Mouse (Mus musculus): ENCODE measurements around the gene Jpt2. TPM values are rescaled to one million over a fixed set of nuclear protein-coding genes. Genes with fewer than 3 reads are reported as not detected.

The Jpt2 gene
- total and polyA plus RNA-seq, 2 experiments, result 12.2 to 29.0 TPM

- no peak overlapping the region for H3K27ac ChIP-seq (replicated peaks; ENCODE audit: insufficient read depth, low read depth, low read length)
- peaks cover 4% of the 10 kb centered on the region; the same call in 1 of the 2 replicates for H3K4me1 ChIP-seq (ENCODE audit: control insufficient read depth, insufficient read depth, low read length)
- no peaks in the 10 kb centered on the region for H3K27me3 ChIP-seq (ENCODE audit: control insufficient read depth, insufficient read depth, low read length)
- H3K9ac ChIP-seq (ENCODE audit: low read depth, low read length), result no peak overlapping the region
- WGBS, result 93% methylated on average over 9 of the region's 9 CpGs
- TF ChIP-seq CTCF (IDR thresholded peaks at IDR 0.05; ENCODE audit: low read depth, low read length), result no peak
- no peak overlapping the region for H3K4me3 ChIP-seq (ENCODE audit: insufficient read depth, low read depth, low read length)
- H3K79me2 ChIP-seq (ENCODE audit: control insufficient read depth, insufficient read depth, low read length), result no peaks in the 10 kb centered on the region
- no peak for DNase-seq (ENCODE audit: extremely low read depth, low read depth, low spot score)
- peaks cover 32% of the 10 kb centered on the region for H3K36me3 ChIP-seq (ENCODE audit: control insufficient read depth, insufficient read depth, low read length)
Observed at GRCm38 (mm10) chr17:24903767-24904166, 56.7 kb downstream of the Jpt2 start.

- WGBS, result 77% methylated on average over 9 of the region's 9 CpGs
- Histone ChIP-seq H3K36me3 (ENCODE audit: control insufficient read depth, insufficient read depth, low read length) (peaks cover 29% of the 10 kb centered on the region), H3K4me1 (ENCODE audit: control insufficient read depth, insufficient read depth, low read length) (peaks cover 4% of the 10 kb centered on the region; the same call in 1 of the 2 replicates), H3K27ac (replicated peaks; ENCODE audit: insufficient read depth, low read depth, low read length) (no peak overlapping the region), H3K27me3 (ENCODE audit: control insufficient read depth, insufficient read depth, low read length) (no peaks in the 10 kb centered on the region), H3K79me2 (ENCODE audit: control insufficient read depth, insufficient read depth, low read length) (no peaks in the 10 kb centered on the region), H3K9ac (ENCODE audit: low read depth, low read length) (no peak overlapping the region), H3K4me3 (ENCODE audit: insufficient read depth, low read depth, low read length) (no peak overlapping the region)
- no peak for DNase-seq (ENCODE audit: extremely low read depth, low read depth, low spot score)
- TF ChIP-seq POLR2A (IDR thresholded peaks at IDR 0.05; ENCODE audit: extremely low read depth, insufficient read depth, low read length) (no peak), CTCF (IDR thresholded peaks at IDR 0.05; ENCODE audit: low read depth, low read length) (peak; percentile 56)
Observed at GRCm38 (mm10) chr17:24902671-24903474, 57.6 kb downstream of the Jpt2 start.

- WGBS, result 94% methylated on average over 5 of the region's 5 CpGs
- Histone ChIP-seq H3K4me3 (ENCODE audit: insufficient read depth, low read depth, low read length) (no peak overlapping the region), H3K36me3 (ENCODE audit: control insufficient read depth, insufficient read depth, low read length) (peaks cover 29% of the 10 kb centered on the region), H3K27me3 (ENCODE audit: control insufficient read depth, insufficient read depth, low read length) (no peaks in the 10 kb centered on the region), H3K27ac (replicated peaks; ENCODE audit: insufficient read depth, low read depth, low read length) (no peak overlapping the region), H3K79me2 (ENCODE audit: control insufficient read depth, insufficient read depth, low read length) (no peaks in the 10 kb centered on the region), H3K4me1 (ENCODE audit: control insufficient read depth, insufficient read depth, low read length) (peaks cover 4% of the 10 kb centered on the region), H3K9ac (ENCODE audit: low read depth, low read length) (no peak overlapping the region)
- no peak for DNase-seq (ENCODE audit: extremely low read depth, low read depth, low spot score)
- TF ChIP-seq POLR2A (IDR thresholded peaks at IDR 0.05; ENCODE audit: extremely low read depth, insufficient read depth, low read length) (no peak), CTCF (IDR thresholded peaks at IDR 0.05; ENCODE audit: low read depth, low read length) (no peak)
Observed at GRCm38 (mm10) chr17:24902124-24902523, 58.4 kb downstream of the Jpt2 start.

GRCm38 (mm10) chr17:24900014-24900413 is 60.5 kb downstream of the Jpt2 start:
- 94% methylated on average over 6 of the region's 6 CpGs for WGBS
- Histone ChIP-seq H3K27me3 (ENCODE audit: control insufficient read depth, insufficient read depth, low read length) (no peaks in the 10 kb centered on the region), H3K27ac (replicated peaks; ENCODE audit: insufficient read depth, low read depth, low read length) (no peak overlapping the region), H3K9ac (ENCODE audit: low read depth, low read length) (no peak overlapping the region), H3K79me2 (ENCODE audit: control insufficient read depth, insufficient read depth, low read length) (peaks cover 9% of the 10 kb centered on the region; the same call in 1 of the 2 replicates), H3K4me3 (ENCODE audit: insufficient read depth, low read depth, low read length) (no peak overlapping the region), H3K4me1 (ENCODE audit: control insufficient read depth, insufficient read depth, low read length) (peaks cover 11% of the 10 kb centered on the region), H3K36me3 (ENCODE audit: control insufficient read depth, insufficient read depth, low read length) (peaks cover 20% of the 10 kb centered on the region)
- DNase-seq (ENCODE audit: extremely low read depth, low read depth, low spot score), result no peak
- no peak for TF ChIP-seq CTCF (IDR thresholded peaks at IDR 0.05; ENCODE audit: low read depth, low read length)
- no peak for TF ChIP-seq POLR2A (IDR thresholded peaks at IDR 0.05; ENCODE audit: extremely low read depth, insufficient read depth, low read length)

GRCm38 (mm10) chr17:24899153-24899552 is 61.3 kb downstream of the Jpt2 start:
- no peak for DNase-seq (ENCODE audit: extremely low read depth, low read depth, low spot score)
- Histone ChIP-seq H3K9ac (ENCODE audit: low read depth, low read length) (no peak overlapping the region), H3K27ac (replicated peaks; ENCODE audit: insufficient read depth, low read depth, low read length) (no peak overlapping the region), H3K4me3 (ENCODE audit: insufficient read depth, low read depth, low read length) (no peak overlapping the region), H3K79me2 (ENCODE audit: control insufficient read depth, insufficient read depth, low read length) (peaks cover 11% of the 10 kb centered on the region; the same call in 1 of the 2 replicates), H3K4me1 (ENCODE audit: control insufficient read depth, insufficient read depth, low read length) (peaks cover 14% of the 10 kb centered on the region), H3K27me3 (ENCODE audit: control insufficient read depth, insufficient read depth, low read length) (no peaks in the 10 kb centered on the region), H3K36me3 (ENCODE audit: control insufficient read depth, insufficient read depth, low read length) (peaks cover 17% of the 10 kb centered on the region)
- TF ChIP-seq CTCF (IDR thresholded peaks at IDR 0.05; ENCODE audit: low read depth, low read length) (no peak), POLR2A (IDR thresholded peaks at IDR 0.05; ENCODE audit: extremely low read depth, insufficient read depth, low read length) (no peak)
- 75% methylated on average over 5 of the region's 5 CpGs for whole genome bisulfite sequencing
